Mouse (Mus musculus) stomach, postnatal 0 days (tissue): ENCODE measurements at regions not wholly inside any gene's neighbourhood (a gene's known extent, or its start where the extent isn't known, plus 50 kb on each side); places are given as distances from the start of the nearest gene placed in this dataset.

Experiments
- CTCF ChIP-seq: IDR thresholded peaks from 2 replicates; pipeline ENCODE4 v1.5.1; 2016; ENCODE audit warnings: antibody characterized with exemption, low read depth, mild to moderate bottlenecking, moderate library complexity
- EP300 ChIP-seq: optimal IDR thresholded peaks from 2 replicates; pipeline ENCODE3; 2016; ENCODE audit warnings: antibody characterized with exemption

DNA sequence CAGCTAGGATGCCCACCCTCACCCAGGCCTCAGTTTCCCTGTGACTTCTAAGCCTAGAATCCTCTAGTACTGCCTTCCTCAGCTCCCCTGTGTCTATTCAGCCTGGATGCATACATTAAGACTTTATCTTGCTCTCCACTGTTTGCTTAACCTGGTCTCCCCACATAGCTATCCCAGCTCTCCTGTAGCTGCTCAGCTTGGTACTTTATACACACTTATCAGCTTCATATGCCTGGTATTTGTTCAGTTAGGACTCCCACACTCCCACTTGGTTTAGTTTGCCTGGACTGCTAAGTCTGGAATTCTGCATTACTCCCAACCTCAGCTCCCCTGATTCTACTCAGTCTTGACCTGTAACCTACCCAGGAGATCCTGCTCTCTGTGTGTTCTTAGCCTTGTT is 147.7 kb downstream of the Tmem121 start:
- TF ChIP-seq CTCF = no peak
- TF ChIP-seq EP300 = no peak
